Mouse (Mus musculus): Measurements from ENCODE around the gene Wdr49. TPM values are rescaled to one million over a fixed set of nuclear protein-coding genes. Genes with fewer than 3 reads are reported as not detected.

The Wdr49 gene
- total RNA-seq, 1 experiment: not detected

DNA sequence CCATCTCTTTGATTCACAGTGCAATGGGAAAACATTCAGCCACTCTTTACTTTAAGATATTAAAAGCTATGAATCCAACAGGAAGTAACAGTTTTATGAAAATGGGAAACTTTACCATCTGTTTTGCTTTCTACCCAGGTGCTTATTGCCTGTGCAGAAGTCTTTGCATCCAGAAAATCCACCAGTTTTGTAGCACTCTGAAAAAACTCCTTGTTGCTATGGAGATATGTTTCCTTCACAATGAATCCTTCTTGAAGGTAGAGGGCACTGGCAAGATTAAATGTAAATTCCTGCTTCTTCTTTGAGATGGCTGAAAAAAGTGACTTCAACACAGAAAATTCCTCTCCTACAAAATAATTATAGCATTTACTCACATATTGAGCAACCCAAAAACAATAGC lies 222.6 kb downstream of the Wdr49 start:
- no peak overlapping the region for H3K4me3 ChIP-seq (ENCODE audit: insufficient read depth in 1 of 2, low read depth in 1 of 2, low read length in 2 of 2, poor library complexity in 1 of 2, severe bottlenecking in 1 of 2)
- H3K9me3 ChIP-seq (ENCODE audit: control insufficient read depth, insufficient read depth, low read depth, low read length): no peaks in the 10 kb centered on the region
- in situ Hi-C loops (cut with MboI; ENCODE audit: low sequenced_read_pairs in 2 of 2, unreplicated experiment in 2 of 2): no loop called here
- H3K27ac ChIP-seq (ENCODE audit: insufficient read depth, low read depth, low read length, poor library complexity, severe bottlenecking): no peak overlapping the region
- no peaks in the 10 kb centered on the region for H3K4me1 ChIP-seq (ENCODE audit: control insufficient read depth in 2 of 2, insufficient read depth in 2 of 2, low read length in 2 of 2, poor library complexity in 1 of 2)
- no peak for TF ChIP-seq ZC3H11A (IDR thresholded peaks at IDR 0.05; ENCODE audit: borderline replicate concordance, low read depth, low read length)
- TF ChIP-seq HCFC1 (IDR thresholded peaks at IDR 0.05; ENCODE audit: borderline replicate concordance, insufficient read depth, low read length): no peak
- no peak for TF ChIP-seq MAFK (IDR thresholded peaks at IDR 0.05; ENCODE audit: insufficient read depth, low read depth, low read length)
- no peak overlapping the region for H3K9ac ChIP-seq (ENCODE audit: insufficient read depth, low read depth, low read length, poor library complexity, severe bottlenecking)
- H3K36me3 ChIP-seq (ENCODE audit: control insufficient read depth, insufficient read depth, low read length, poor library complexity, severe bottlenecking): no peaks in the 10 kb centered on the region
- no peak for DNase-seq (ENCODE audit: low read depth, low spot score)

Other genes starting within 250 kb of the Wdr49 start
- not detected in 2 replicates for gene Serpini2, start 212.1 kb downstream of the Wdr49 start, total RNA-seq (2012; rRNA removed)
- 34.1 and 51.0 TPM in 2 replicates for gene Pdcd10, start 74.7 kb upstream of the Wdr49 start, total RNA-seq (2012; rRNA removed)
- 5.7 and 8.8 TPM in 2 replicates for gene Serpini1, start 75.4 kb upstream of the Wdr49 start, total RNA-seq (2012; rRNA removed)